Mouse (Mus musculus) neural tube, embryonic 13.5 days (tissue): ENCODE measurements around the gene Fam160b1. TPM values are rescaled to one million over a fixed set of nuclear protein-coding genes. Genes with fewer than 3 reads are reported as not detected.

ENCODE experiments used
- ATAC-seq: fragments of 200-750 bp; cut with Nextera tagmentation; 2 replicates; pipeline ENCODE4 v1.8.0; 2017; ENCODE audit warnings: low read depth, mild to moderate bottlenecking, moderate TSS enrichment, moderate library complexity
- H3K27ac ChIP-seq: fragments of 300-500 bp; sonication (generic); replicated peaks from 2 replicates; pipeline ENCODE4 v1.5.1; 2015; ENCODE audit warnings: moderate library complexity, mild to moderate bottlenecking, inconsistent platforms
- H3K27me3 ChIP-seq: fragments of 300-500 bp; sonication (generic); 2 replicates; pipeline ENCODE4 v1.6.1; 2015; ENCODE audit warnings: mild to moderate bottlenecking, inconsistent platforms
- H3K36me3 ChIP-seq: fragments of 300-500 bp; sonication (generic); 2 replicates; pipeline ENCODE4 v1.6.1; 2015; ENCODE audit warnings: mild to moderate bottlenecking, inconsistent platforms
- H3K4me1 ChIP-seq: fragments of 300-500 bp; sonication (generic); replicated peaks from 2 replicates; pipeline ENCODE4 v1.6.1; 2015; ENCODE audit warnings: inconsistent platforms
- H3K4me2 ChIP-seq: fragments of 300-500 bp; sonication (generic); 2 replicates; pipeline ENCODE4 v1.6.1; 2015; ENCODE audit warnings: inconsistent platforms, mild to moderate bottlenecking, moderate library complexity
- H3K4me3 ChIP-seq: fragments of 300-500 bp; sonication (generic); 2 replicates; pipeline ENCODE4 v1.5.1; 2015; ENCODE audit warnings: mild to moderate bottlenecking, inconsistent platforms
- H3K9ac ChIP-seq: fragments of 300-500 bp; sonication (generic); 2 replicates; pipeline ENCODE4 v1.6.1; 2015; ENCODE audit warnings: moderate library complexity, mild to moderate bottlenecking, inconsistent platforms
- H3K9me3 ChIP-seq: fragments of 300-500 bp; sonication (generic); 2 replicates; pipeline ENCODE4 v1.6.1; 2016; ENCODE audit warnings: inconsistent platforms
- WGBS: fragments of 180-500 bp; shearing (Covaris S2); methylation state at CpG from one replicate; pipeline ENCODE4 v1.1.7; 2015; 5-methylcytosine and 5-hydroxymethylcytosine counted together
- polyA plus RNA-seq: library from polyadenylated mRNA; unstranded; fragments of >200 nt; fragmentation: Nextera tagmentation; extraction: Ambion mirVana; gene quantifications from 2 replicates; pipeline ENCODE4 v1.2.1, GENCODE M21; 2015

Fam160b1 gene
- polyA plus RNA-seq, 1 experiment from 2014 or later, result 13.3 TPM

DNA sequence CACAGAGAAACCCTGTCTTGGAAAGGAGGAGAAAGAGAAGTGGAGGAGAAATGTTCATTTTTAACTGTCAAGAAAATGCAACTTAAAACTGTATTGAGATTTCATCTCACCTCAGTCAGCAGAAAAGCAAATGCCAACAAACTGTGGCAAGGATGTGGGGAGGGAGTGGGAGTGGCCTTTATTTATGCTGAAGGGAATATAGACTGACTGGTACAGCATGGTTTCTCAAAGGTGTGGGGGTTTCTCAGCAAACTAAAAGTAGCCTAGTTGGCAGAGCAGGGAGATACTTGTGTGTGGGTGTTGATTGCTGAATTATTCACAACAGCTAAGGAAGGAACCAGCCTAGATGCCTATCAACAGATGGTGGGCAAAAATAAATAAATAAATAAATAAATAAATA, 32.8 kb upstream of the Fam160b1 start:
- no peak overlapping the region for H3K4me3 ChIP-seq
- H3K9ac ChIP-seq, result no peak overlapping the region
- ATAC-seq, result no peak
- no peak overlapping the region for H3K4me2 ChIP-seq
- no peaks in the 10 kb centered on the region for H3K27me3 ChIP-seq
- H3K4me1 ChIP-seq, result no peaks in the 10 kb centered on the region
- H3K27ac ChIP-seq, result no peak overlapping the region
- H3K9me3 ChIP-seq, result no peaks in the 10 kb centered on the region
- no peaks in the 10 kb centered on the region for H3K36me3 ChIP-seq

GRCm38 (mm10) chr19:57328269-57328668, 32.2 kb upstream of the Fam160b1 start:
- no peak for ATAC-seq
- WGBS, result 94% methylated on average over 7 of the region's 7 CpGs
- H3K4me3 ChIP-seq, result no peak overlapping the region
- H3K36me3 ChIP-seq, result no peaks in the 10 kb centered on the region
- no peak overlapping the region for H3K27ac ChIP-seq
- no peak overlapping the region for H3K4me2 ChIP-seq
- no peaks in the 10 kb centered on the region for H3K27me3 ChIP-seq
- no peaks in the 10 kb centered on the region for H3K9me3 ChIP-seq
- no peak overlapping the region for H3K9ac ChIP-seq
- no peaks in the 10 kb centered on the region for H3K4me1 ChIP-seq

DNA sequence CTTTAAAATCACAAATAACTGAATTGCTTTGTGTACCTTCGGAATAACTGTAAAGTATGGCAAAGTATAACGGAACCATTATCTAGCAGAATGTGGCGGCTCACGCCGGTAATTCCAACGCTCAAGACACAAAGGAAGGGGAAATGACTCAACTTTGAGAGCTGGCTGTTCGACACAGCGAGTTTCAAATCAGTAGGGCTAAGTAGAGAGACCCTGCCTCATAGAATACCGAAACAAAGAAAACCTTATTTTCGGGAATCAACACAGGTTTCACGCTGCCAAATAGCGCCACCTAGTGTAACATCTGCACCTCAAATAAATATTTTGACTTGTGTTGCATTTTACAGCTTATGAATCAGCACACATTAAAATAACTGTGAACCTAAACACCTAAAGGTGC, 31.7 kb upstream of the Fam160b1 start:
- no peak overlapping the region for H3K4me3 ChIP-seq
- no peaks in the 10 kb centered on the region for H3K36me3 ChIP-seq
- no peak overlapping the region for H3K27ac ChIP-seq
- H3K9ac ChIP-seq, result no peak overlapping the region
- H3K27me3 ChIP-seq, result no peaks in the 10 kb centered on the region
- H3K4me1 ChIP-seq, result no peaks in the 10 kb centered on the region
- H3K9me3 ChIP-seq, result no peaks in the 10 kb centered on the region
- WGBS, result 61% methylated on average over 12 of the region's 12 CpGs
- ATAC-seq, result no peak
- H3K4me2 ChIP-seq, result no peak overlapping the region

DNA sequence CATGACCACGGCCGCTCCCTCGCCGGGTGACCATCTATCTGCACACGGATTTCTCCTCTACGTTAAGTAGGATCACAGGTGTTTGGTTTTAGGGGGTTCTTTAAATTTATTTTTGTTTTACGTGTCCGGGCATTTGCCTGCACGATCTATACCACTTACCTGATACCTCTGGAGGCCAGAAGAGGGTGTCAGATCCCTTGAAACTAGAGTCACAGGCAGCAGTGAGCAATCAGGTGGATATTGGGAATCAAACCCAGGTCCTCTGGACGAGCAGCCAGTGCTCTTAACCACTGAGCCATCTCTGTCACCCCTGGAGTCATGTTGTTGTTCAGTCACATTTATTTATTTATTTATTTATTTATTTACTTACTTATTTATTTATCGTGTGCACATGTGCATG, 30.2 kb upstream of the Fam160b1 start:
- Histone ChIP-seq H3K4me2 (no peak overlapping the region), H3K9ac (no peak overlapping the region), H3K27me3 (no peaks in the 10 kb centered on the region), H3K4me1 (no peaks in the 10 kb centered on the region), H3K9me3 (no peaks in the 10 kb centered on the region), H3K4me3 (no peak overlapping the region), H3K27ac (no peak overlapping the region), H3K36me3 (no peaks in the 10 kb centered on the region)
- ATAC-seq, result no peak
- WGBS, result 76% methylated on average over 11 of the region's 11 CpGs

DNA sequence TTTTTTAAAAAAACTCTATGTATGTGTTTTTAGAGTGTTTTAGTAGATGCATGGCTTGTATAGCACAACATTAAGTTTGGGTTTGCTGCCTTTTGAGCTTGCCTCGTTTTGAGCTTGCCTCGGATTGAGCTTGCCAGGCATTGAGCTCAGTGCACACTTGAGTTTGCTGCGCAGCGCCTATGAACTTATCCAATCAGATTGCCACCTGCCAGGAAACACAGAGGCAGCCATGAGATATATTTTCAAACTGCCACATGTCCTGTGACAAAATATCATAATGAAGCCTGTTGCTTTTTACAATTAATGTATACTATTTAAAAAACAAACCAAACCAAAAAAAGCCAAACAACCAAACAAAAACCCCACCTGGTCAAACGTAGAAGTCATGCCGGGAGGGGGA, 29.2 kb upstream of the Fam160b1 start:
- no peaks in the 10 kb centered on the region for H3K36me3 ChIP-seq
- H3K27ac ChIP-seq, result no peak overlapping the region
- no peaks in the 10 kb centered on the region for H3K27me3 ChIP-seq
- H3K4me2 ChIP-seq, result no peak overlapping the region
- no peak overlapping the region for H3K4me3 ChIP-seq
- H3K4me1 ChIP-seq, result no peaks in the 10 kb centered on the region
- WGBS, result 79% methylated on average over 6 of the region's 6 CpGs
- H3K9ac ChIP-seq, result no peak overlapping the region
- H3K9me3 ChIP-seq, result no peaks in the 10 kb centered on the region
- ATAC-seq, result no peak

DNA sequence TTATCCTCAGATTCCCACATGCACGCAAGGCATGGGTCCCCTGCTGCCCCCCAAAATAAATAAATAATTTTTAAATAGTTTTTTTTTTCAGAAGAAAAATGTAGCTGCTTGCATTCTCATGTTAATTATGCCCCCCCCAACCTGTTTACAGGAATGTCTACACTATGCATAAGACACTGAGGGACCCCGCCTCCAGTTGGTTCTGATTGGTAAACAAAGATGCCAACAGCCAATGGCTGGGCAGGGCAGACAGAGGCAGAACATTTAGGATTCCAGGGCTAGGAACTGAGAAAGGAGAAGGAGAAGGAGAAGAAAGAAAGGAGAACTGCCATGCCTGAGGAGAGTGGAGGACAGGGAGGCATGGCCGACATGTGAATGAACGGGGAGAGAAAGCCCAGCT, 27.1 kb upstream of the Fam160b1 start:
- Histone ChIP-seq H3K9ac (no peak overlapping the region), H3K36me3 (no peaks in the 10 kb centered on the region), H3K4me2 (no peak overlapping the region), H3K4me1 (no peaks in the 10 kb centered on the region), H3K4me3 (no peak overlapping the region), H3K9me3 (no peaks in the 10 kb centered on the region), H3K27ac (no peak overlapping the region), H3K27me3 (no peaks in the 10 kb centered on the region)
- ATAC-seq, result no peak
- WGBS, result 91% methylated on average over 4 of the region's 4 CpGs

- 47% methylated on average over 8 of the region's 8 CpGs for WGBS
- H3K9ac ChIP-seq, result no peak overlapping the region
- no peaks in the 10 kb centered on the region for H3K4me1 ChIP-seq
- H3K4me3 ChIP-seq, result no peak overlapping the region
- H3K36me3 ChIP-seq, result no peaks in the 10 kb centered on the region
- no peak overlapping the region for H3K4me2 ChIP-seq
- H3K27me3 ChIP-seq, result no peaks in the 10 kb centered on the region
- H3K9me3 ChIP-seq, result no peaks in the 10 kb centered on the region
- ATAC-seq, result no peak
- H3K27ac ChIP-seq, result no peak overlapping the region
These were observed 25.3 kb upstream of the Fam160b1 start for GRCm38 (mm10) chr19:57335135-57335534.

- Histone ChIP-seq H3K4me3 (no peak overlapping the region), H3K36me3 (no peaks in the 10 kb centered on the region), H3K9me3 (no peaks in the 10 kb centered on the region), H3K4me2 (no peak overlapping the region), H3K4me1 (no peaks in the 10 kb centered on the region), H3K9ac (no peak overlapping the region), H3K27me3 (no peaks in the 10 kb centered on the region), H3K27ac (no peak overlapping the region)
- ATAC-seq, result no peak
- 87% methylated on average over 13 of the region's 13 CpGs for WGBS
These were observed 21.1 kb upstream of the Fam160b1 start for GRCm38 (mm10) chr19:57339281-57339864.

- Histone ChIP-seq H3K36me3 (no peaks in the 10 kb centered on the region), H3K27me3 (no peaks in the 10 kb centered on the region), H3K9ac (no peak overlapping the region), H3K4me2 (no peak overlapping the region), H3K27ac (no peak overlapping the region), H3K9me3 (no peaks in the 10 kb centered on the region), H3K4me3 (no peak overlapping the region), H3K4me1 (no peaks in the 10 kb centered on the region)
- ATAC-seq, result no peak
- WGBS, result 88% methylated on average over 8 of the region's 8 CpGs
These were observed 19.4 kb upstream of the Fam160b1 start for GRCm38 (mm10) chr19:57340900-57341742.

DNA sequence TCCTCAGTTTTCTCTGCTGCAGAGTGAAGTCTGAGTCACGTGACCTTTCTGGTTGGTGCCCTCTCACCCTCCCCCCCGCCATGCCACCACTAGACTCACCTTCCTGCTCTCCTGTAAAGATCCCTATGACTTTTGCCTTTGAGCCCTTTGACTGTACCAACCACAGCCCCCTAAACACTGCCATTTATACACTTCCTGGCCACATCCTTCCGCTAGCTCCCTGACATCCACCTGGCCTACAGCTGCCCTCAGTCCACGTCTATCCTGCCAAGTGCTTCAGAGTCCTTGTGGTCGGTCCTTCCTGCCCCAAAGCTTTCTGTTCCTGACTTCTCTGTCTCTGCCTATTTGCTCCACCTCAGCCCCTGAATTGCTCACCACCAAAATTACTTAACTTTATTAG, 16.6 kb upstream of the Fam160b1 start:
- WGBS, result 82% methylated on average over 5 of the region's 5 CpGs

DNA sequence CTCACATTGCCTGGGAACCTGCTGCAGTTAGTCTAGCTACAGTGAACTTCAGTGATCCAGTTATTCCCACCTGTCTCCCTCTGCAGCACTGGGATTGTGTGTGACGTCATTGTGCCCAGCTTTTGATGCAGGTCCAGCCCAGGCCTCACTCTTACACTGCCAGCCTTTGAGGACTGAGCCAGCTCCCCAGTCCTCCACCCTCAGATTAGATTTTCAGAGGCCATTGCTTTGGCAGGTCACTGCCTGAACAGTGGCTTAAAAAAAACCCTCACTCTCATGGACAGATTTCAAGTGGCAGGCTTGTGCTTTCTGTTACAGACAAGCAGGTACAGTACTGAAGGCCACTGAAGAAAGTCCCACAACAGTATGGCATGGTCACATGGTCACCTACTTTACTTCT, 15.8 kb upstream of the Fam160b1 start:
- Histone ChIP-seq H3K9me3 (peaks cover 9% of the 10 kb centered on the region; the same call in 1 of the 2 replicates), H3K4me3 (no peak overlapping the region), H3K4me1 (no peaks in the 10 kb centered on the region), H3K9ac (no peak overlapping the region), H3K27ac (no peak overlapping the region), H3K4me2 (no peak overlapping the region), H3K27me3 (no peaks in the 10 kb centered on the region), H3K36me3 (no peaks in the 10 kb centered on the region)
- ATAC-seq, result no peak
- 77% methylated on average over 1 of the region's 1 CpGs for WGBS

More for the DNA sequence above, 16.6 kb upstream of the Fam160b1 start:
- Histone ChIP-seq H3K4me1 (no peaks in the 10 kb centered on the region), H3K36me3 (no peaks in the 10 kb centered on the region), H3K9ac (no peak overlapping the region), H3K4me2 (no peak overlapping the region), H3K27ac (no peak overlapping the region), H3K9me3 (peaks cover 9% of the 10 kb centered on the region; the same call in 1 of the 2 replicates), H3K4me3 (no peak overlapping the region), H3K27me3 (no peaks in the 10 kb centered on the region)
- no peak for ATAC-seq

DNA sequence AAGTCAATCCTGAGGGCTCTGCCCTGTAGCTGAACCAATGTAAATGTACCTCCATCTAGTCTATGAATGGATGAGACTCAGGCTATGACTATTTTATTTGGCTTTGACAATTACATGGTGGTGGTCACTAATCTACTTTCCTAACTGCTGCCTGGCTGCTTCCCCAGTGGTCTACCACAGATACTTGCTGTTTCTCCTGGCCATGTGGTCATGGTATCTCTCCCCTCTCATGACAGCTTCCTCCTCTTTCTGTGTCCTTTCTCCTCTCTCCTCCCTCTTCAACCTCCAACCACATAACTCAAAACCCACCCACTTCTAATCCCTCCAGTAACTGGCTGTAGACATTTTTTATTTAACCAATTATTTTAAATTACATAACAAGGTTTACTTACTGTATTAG, 11.4 kb upstream of the Fam160b1 start:
- H3K4me1 ChIP-seq, result no peaks in the 10 kb centered on the region; the same call in 1 of the 2 replicates
- no peak overlapping the region for H3K4me3 ChIP-seq
- H3K27me3 ChIP-seq, result no peaks in the 10 kb centered on the region
- no peak for ATAC-seq
- H3K9me3 ChIP-seq, result peaks cover 9% of the 10 kb centered on the region; the same call in 1 of the 2 replicates
- no peak overlapping the region for H3K27ac ChIP-seq
- H3K4me2 ChIP-seq, result no peak overlapping the region
- no peaks in the 10 kb centered on the region for H3K36me3 ChIP-seq
- H3K9ac ChIP-seq, result no peak overlapping the region
